Mouse (Mus musculus) left cerebral cortex, adult 11 months (tissue): Measurements from ENCODE around the gene Slc34a2.

Source experiments
- DNase-seq: peaks from one replicate; pipeline ENCODE4 v3.0.0; 2022; ENCODE audit warnings: low spot score

The Slc34a2 gene

GRCm38 (mm10) chr5:53037781-53038180 lies at the start of gene Slc34a2:
Slc34a2 (plus strand) TSS chr5:53038081.
- DNase-seq: no peak

GRCm38 (mm10) chr5:52990687-52991341 lies 47.1 kb upstream of the Slc34a2 start:
- no peak for DNase-seq

- DNase-seq: no peak
Measured at GRCm38 (mm10) chr5:52992210-52992897, 45.5 kb upstream of the Slc34a2 start.

- no peak for DNase-seq
Measured at GRCm38 (mm10) chr5:52993490-52994282, 44.2 kb upstream of the Slc34a2 start.

GRCm38 (mm10) chr5:52995461-52995860 lies 42.4 kb upstream of the Slc34a2 start:
- DNase-seq: no peak

- DNase-seq: no peak
Measured at GRCm38 (mm10) chr5:52996145-52996544, 41.7 kb upstream of the Slc34a2 start.

- DNase-seq: no peak
Measured at GRCm38 (mm10) chr5:52996601-52997000, 41.3 kb upstream of the Slc34a2 start.

GRCm38 (mm10) chr5:52997032-52997431 lies 40.8 kb upstream of the Slc34a2 start:
- no peak for DNase-seq

- no peak for DNase-seq
Measured at GRCm38 (mm10) chr5:52998097-52998760, 39.7 kb upstream of the Slc34a2 start.

GRCm38 (mm10) chr5:53000169-53000872 lies 37.6 kb upstream of the Slc34a2 start:
- no peak for DNase-seq

GRCm38 (mm10) chr5:53002599-53003203 lies 35.2 kb upstream of the Slc34a2 start:
- peak; percentile 51 for DNase-seq

- DNase-seq: no peak
Measured at GRCm38 (mm10) chr5:53003495-53003894, 34.4 kb upstream of the Slc34a2 start.

GRCm38 (mm10) chr5:53003981-53004380 lies 33.9 kb upstream of the Slc34a2 start:
- no peak for DNase-seq

GRCm38 (mm10) chr5:53009027-53009769 lies 28.7 kb upstream of the Slc34a2 start:
- no peak for DNase-seq

GRCm38 (mm10) chr5:53009770-53010133 lies 28.1 kb upstream of the Slc34a2 start:
- DNase-seq: no peak

- no peak for DNase-seq
Measured at GRCm38 (mm10) chr5:53011327-53011726, 26.6 kb upstream of the Slc34a2 start.

- no peak for DNase-seq
Measured at GRCm38 (mm10) chr5:53016606-53017005, 21.3 kb upstream of the Slc34a2 start.

GRCm38 (mm10) chr5:53018316-53018715 lies 19.6 kb upstream of the Slc34a2 start:
- no peak for DNase-seq

GRCm38 (mm10) chr5:53023432-53023831 lies 14.4 kb upstream of the Slc34a2 start:
- DNase-seq: no peak

GRCm38 (mm10) chr5:53023901-53024300 lies 14.0 kb upstream of the Slc34a2 start:
- DNase-seq: no peak
